Mouse (Mus musculus): Measurements from ENCODE around the gene Kdm2a.

DNA sequence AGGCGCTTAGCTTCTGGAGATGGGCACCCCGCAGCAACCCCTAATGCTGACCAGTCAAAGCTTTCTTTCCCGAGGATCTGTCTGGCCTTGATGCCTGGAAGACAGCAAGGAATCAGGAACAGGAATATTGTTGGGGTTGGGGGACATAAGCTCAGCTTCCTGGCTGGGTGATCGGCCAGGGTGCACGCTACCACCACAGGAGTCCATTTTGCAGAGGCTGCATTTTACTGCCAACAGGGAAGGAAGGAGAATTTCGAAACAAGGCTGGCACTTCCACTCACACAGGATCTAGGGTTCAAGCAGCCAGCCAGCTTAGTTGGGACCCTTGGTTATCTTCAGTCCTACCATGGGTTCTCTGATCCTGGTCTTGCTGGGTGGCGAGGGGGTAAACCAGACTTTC is 114.4 kb downstream of the Kdm2a start:
- TF ChIP-seq GATA1 (IDR thresholded peaks at IDR 0.05; ENCODE audit: borderline replicate concordance, low read length): no peak
- TF ChIP-seq FLI1 (IDR thresholded peaks at IDR 0.05; ENCODE audit: low read length): no peak

Data from megakaryocyte, embryonic 14.5 days (primary cell).